Mouse (Mus musculus) neural tube, embryonic 10.5 days (tissue): ENCODE results near the gene Nemf.
"Not testable (repeated sequence)": the region's sequence is repeated elsewhere in the genome, so short reads cannot be mapped to it uniquely, and the experiment has no call there.

Source experiments
- DNase-seq: peaks from one replicate; pipeline ENCODE4 v3.0.0-alpha.2; 2017; ENCODE audit warnings: low spot score; ENCODE audit errors: extremely low spot score

Gene Nemf

GRCm38 (mm10) chr12:69356546-69357299 lies at the start of gene Nemf:
TSS of gene Nemf (minus strand) at chr12:69357165.
- DNase-seq, result peak; percentile 80

DNA sequence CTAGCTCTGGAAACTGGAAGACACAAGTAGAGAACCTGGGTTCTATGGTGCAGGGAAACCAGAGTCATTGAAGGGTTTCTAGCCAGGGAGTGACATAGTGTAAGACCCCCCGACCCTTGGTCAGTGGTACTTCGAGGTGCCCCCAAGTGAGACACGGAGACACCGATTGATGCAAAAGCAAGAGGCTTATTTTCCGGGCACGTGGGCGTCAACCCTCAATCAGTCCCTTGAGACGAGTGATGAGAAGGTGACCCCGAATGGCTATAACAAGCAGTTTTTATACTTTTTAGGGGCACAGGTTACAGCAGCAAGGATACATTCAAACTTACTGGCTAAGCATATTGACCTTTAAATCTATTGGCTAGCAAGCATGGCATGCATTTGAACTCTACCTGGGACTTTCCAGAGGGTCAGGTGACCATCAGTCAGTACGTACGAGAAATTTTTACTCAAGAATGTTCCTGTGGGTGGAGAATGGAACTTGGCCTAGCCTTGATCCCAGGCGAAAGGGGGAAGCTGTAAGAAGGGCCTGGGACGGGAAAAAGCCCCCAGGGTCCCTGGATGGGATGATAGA lies 45.7 kb upstream of the Nemf start:
- DNase-seq, result no peak

DNA sequence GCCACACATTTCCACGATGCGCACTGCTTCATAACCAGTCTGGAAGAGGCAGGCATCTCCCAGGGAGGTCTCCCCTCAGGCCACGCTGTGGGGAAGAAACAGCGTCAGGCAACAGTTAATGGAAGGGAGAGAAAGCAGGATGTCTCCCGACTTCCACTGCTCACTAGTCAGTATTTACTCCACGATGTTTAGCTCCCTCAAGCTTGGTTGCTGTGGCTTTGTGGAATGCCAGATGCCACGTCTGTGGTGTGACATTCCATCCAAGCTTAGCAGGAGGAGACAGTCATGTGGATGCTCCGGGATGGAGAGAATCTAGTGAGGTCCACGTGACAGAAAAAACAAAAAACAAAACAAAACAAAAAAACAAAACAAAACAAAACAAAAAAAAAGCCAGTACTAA lies 45.1 kb upstream of the Nemf start:
- no peak for DNase-seq

DNA sequence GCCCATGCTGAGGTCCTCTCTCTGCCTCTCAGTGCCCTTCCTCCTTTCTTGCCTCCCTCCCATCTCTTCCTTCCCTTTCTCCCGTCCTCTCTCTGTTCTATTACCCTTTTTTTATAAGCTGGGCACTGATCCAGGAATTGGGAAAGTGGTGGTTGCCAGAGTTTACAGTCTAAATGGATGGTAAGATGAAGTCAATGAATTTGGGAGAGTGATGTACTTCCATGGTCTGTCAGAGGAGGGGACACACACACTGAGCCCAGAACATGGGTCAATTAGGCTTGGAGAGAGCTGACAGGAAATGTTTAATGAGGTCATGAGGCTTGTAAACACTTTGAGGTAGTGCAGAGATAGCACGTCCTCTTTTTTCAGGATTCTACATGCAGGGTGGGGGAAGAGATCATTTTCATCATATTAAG lies 43.9 kb upstream of the Nemf start:
- DNase-seq, result no peak

DNA sequence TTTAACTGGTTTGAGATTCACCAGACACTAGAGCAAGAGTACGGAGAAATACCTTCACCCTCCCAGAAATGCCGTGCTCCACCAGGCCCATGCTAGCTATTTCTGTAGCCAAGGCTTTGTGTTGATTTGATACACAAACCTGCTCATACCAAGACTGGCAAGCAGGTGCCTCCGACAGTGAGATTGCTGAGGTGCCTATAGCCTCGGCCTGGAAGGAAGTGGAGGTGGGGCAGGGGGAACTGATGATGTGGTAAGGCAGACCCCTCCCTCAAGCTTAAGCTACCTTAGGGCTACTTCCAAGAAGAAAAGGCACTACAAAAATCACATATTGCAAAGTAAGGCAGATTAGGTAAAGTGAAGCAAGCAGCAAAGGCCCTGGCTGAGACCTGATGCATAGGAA lies 43.4 kb upstream of the Nemf start:
- no peak for DNase-seq

- no peak for DNase-seq
Observed at GRCm38 (mm10) chr12:69394456-69394855, 37.5 kb upstream of the Nemf start.

DNA sequence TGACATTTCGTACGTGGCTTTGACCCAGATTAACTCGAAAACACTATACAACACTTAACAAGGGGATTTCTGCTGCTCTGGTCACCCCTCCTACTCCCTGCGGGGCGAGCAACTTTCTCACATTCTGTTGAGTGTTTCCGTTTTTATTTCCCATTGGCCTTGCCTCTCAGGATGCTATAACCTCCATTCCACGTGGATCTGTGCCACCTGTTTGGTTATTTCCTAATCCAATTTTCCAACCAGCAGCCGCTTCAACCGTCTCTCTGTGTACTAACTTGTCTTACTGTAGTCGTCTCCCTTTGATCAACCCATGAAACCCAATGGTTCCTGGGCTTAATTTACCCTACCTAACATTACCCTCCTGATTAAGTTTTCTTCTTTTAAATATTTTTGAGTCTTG lies 36.1 kb upstream of the Nemf start:
- DNase-seq, result no peak

DNA sequence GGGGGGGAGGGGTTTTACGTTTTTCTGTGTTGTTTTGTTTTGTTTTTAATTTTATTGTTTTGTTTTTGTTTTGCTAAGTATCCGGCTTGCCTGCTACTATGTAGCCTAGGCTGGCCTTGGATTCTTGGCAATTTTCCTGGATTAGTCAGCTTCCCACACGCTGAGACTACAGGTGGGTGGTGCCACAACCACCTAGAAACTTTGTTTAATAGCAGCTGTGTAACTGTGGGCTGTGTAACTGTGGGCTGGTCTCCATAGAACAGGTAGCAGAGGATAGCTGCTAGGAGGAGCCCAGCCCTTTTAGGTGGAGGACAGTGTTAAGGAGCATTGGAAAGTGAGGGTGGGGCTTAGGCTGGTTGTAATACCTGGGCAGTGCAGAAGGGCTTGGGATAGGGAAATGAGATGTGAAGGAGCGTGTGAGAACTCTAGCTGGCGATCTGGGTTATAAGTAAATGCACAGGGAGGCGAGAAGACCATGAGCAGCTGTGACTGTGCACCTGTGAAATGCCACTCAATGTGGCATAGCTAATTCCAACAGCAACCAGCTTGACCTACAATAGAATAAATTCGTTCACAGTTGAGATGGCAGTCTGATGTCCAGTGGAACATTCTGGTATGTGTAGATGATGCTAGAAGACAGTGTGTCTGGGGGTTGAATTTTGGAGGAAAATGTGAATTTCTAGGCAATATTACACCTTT lies 33.2 kb upstream of the Nemf start:
- DNase-seq, result no peak

DNA sequence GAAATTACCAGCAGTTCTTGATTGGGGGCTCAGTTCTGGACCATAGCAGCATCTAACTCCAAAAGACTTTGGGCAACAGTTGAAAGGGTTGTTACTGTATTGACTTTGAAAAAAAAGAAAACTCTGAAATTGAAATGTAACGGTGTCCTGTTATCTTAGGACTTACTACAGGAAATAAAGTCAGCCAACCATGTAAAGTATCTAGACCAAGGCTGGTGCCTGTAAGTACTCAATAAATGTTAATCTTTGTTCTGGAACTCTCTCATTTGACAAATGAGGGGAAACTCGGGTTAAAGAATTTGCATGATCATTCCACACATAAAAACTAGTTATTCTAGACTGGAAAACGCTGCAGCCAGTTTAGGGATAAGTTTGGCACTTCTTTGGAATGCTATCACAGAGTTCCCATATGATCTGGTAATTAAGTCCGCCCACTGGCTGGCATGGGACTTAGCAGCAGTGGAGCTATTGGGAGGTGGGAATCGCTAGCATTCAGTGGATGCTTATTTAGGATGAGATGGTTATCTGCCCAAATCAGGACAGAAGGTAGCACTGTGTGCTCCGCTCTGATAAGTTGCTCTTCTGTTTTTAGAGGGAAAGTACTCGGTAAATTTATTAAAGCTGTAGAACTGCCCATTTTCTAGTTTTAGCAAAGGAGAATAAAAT lies 32.4 kb upstream of the Nemf start:
- no peak for DNase-seq

GRCm38 (mm10) chr12:69388321-69388869 lies 31.4 kb upstream of the Nemf start:
- DNase-seq, result no peak

- DNase-seq, result not testable (repeated sequence)
Observed at GRCm38 (mm10) chr12:69386281-69386732, 29.3 kb upstream of the Nemf start.

GRCm38 (mm10) chr12:69385542-69386280 lies 28.7 kb upstream of the Nemf start:
- DNase-seq, result no peak

DNA sequence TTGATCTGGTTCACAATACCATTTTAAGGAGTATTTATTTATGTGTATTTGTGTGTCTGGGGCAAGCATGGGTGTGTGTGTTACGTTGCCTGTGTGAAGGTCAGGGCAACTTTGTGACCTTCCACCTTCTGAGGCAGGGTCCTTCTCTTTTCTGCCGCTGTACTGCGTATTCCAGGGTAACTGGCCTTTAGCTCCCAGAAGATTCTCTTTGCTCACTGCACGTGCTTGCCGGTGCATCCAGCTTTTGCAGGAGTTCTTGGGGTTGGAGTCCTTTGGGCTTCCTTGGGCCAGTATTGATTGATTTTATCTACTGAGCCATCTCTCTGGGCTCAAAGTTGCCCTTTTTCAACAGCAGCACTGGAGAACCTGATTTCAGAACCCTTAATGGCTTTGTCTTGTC lies 27.6 kb upstream of the Nemf start:
- DNase-seq, result no peak

DNA sequence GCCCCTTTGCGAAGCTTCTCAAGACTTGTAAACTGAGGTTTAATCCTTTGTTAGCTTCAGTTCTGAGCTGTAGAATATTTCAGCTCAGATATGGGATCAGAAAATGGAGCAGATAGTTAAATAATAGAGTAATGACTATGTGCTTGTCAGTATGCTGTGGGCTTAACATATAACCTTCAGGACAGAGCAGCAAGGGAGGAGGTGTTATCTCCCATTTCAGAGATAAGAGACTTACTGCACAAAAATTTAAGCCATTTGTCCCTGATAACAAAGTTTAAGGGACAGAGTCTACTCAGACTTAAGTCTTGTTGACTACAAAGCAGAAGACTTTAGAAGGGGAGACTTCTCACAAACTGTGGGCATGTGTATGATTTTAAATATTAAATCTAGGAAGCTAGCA lies 25.9 kb upstream of the Nemf start:
- no peak for DNase-seq

DNA sequence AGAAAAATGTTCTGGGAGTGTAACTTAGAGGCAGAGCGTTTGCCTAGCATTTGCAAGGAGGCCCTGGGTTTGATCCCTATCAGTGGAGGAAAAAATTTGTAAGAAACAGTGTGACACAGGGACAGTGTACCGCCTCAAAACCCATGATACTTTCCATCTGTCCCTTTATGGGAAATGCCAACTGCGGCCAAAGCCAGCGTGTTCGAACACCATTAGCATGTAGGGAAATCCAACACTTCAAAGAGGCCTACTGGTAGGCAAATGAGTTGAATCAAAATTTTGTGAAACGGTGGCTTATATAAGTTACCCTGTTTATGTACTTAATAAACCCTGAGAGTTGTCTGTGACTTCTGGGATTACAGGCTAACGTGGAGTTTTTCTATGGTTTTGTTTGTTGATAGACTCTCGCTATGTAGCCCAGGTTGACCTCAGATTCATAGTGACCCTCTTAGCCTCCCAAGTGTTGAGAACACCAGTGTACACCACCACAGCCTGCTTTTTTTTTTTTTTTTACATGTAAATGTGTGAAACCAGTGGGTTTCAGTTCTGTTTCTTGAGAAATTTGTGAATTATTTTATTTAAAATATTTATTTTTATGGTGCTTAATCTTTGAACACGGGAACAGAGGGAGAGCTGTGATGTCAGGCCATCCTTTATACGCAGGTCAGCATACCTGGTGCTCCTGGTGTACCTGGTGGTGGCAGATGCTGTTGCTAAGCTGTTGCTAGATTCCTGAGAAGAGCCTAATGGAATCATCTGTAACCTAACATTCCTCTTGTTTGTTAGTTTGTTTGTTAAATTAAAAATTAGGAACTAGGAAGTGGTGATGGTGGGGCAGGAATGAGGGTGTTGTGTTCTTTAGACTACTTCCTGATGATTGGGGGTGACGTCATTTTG lies 21.8 kb upstream of the Nemf start:
- no peak for DNase-seq

DNA sequence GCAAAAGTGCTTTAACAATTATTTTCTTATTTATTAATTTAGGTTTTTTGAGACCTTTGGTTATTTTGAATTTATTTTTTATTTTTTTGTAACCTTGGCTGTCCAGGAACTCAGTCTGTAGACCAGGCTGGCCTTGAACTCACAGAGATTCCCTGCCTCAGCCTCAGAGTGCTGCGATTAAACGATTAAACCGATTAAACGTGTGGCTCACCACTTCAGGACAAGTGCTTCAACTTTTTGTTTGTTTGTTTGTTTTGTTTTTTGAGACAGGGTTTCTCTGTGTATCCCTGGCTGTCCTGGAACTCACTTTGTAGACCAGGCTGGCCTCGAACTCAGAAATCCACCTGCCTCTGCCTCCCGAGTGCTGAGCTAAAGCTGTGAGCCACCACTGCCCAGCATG lies 20.7 kb upstream of the Nemf start:
- DNase-seq, result not testable (repeated sequence)

DNA sequence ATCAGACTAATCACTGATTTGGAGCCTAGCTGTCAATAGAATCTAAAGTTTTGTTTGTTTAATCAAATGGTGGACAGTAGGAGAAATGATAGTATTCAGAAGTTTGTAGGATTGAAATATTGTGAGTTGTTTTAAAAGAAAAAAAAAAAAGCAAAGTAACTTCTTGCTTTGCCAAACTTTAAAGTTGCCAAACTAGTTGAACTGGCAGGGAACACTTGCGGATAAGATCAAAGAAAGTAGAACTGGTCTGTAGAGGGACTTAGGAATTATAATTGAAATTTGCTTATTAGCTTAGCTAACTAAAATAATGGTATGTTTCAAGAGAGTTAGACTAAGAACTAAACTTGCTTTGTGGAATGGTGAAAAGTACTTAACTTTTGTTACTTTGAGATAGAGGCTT lies 20.2 kb upstream of the Nemf start:
- DNase-seq, result no peak

- no peak for DNase-seq
Observed at GRCm38 (mm10) chr12:69376132-69376531, 19.2 kb upstream of the Nemf start.

DNA sequence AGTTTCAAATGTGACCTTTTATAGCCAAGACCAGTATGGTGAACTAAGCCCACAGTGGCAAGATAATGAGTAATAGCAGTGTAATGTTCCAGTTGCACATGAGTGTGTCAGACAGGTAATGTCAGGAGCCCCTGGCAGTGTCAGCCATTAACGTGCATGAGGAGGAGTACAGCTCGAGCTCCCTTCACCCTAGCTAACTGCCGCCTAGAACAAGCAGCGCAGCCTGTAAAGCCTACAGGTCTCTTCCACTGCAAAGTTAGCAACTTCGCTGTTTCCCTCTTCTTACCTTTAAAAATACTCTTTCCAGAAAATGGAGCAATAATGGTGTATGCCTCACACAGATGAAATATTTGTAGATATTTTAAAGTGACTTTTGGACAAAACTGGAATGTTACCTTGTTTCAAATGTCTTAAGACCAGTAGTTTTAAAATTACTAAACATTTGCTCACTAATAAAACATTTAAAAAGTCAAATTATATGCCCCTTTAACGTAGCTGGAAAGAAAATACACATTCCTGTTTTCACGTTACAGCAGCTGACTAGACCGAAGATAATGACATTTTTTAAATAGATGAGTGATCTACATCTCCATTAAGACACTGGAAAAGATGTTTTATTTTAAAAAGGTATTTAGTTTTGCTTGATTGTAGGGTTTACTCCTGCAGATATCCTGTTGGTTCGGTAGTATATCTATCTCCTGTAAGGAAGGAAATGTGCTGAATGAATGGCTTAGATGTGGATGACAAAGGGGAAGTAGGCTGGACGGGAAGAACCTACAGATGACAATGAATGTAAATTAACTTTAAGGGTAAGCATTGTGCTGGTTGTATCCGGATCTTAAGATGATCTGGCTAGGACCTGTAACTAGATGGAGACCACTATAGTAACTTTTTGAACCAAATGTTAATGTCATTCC lies 17.1 kb upstream of the Nemf start:
- DNase-seq, result no peak
